Mouse (Mus musculus) embryonic facial prominence, embryonic 10.5 days (tissue): ENCODE measurements around the gene Trh. TPM values are rescaled to one million over a fixed set of nuclear protein-coding genes. Genes with fewer than 3 reads are reported as not detected.

Experiments
- DNase-seq: peaks from one replicate; pipeline ENCODE4 v3.0.0-alpha.2; 2017; ENCODE audit warnings: low spot score
- H3K27ac ChIP-seq: fragments of 300-500 bp; sonication (generic); replicated peaks from 2 replicates; pipeline ENCODE4 v1.5.1; 2016; ENCODE audit warnings: mild to moderate bottlenecking
- H3K27me3 ChIP-seq: fragments of 300-500 bp; sonication (generic); replicated peaks from 2 replicates; pipeline ENCODE4 v1.6.1; 2016; ENCODE audit warnings: low read depth, mild to moderate bottlenecking; ENCODE audit not compliant: poor library complexity, severe bottlenecking
- H3K36me3 ChIP-seq: fragments of 300-500 bp; sonication (generic); replicated peaks from 2 replicates; pipeline ENCODE4 v1.6.1; 2016; ENCODE audit warnings: mild to moderate bottlenecking, moderate library complexity
- H3K4me1 ChIP-seq: fragments of 300-500 bp; sonication (generic); 2 replicates; pipeline ENCODE4 v1.6.1; 2016
- H3K4me3 ChIP-seq: fragments of 300-500 bp; sonication (generic); 2 replicates; pipeline ENCODE4 v1.5.1; 2016; ENCODE audit warnings: mild to moderate bottlenecking, moderate library complexity
- H3K9me3 ChIP-seq: fragments of 300-500 bp; sonication (generic); 2 replicates; pipeline ENCODE4 v1.6.1; 2016; ENCODE audit warnings: mild to moderate bottlenecking
- WGBS: fragments of 180-500 bp; shearing (Covaris S2); methylation state at CpG from one replicate; pipeline ENCODE4 v1.1.7; 2016; 5-methylcytosine and 5-hydroxymethylcytosine counted together
- polyA plus RNA-seq: library from polyadenylated mRNA; unstranded; fragments of >200 nt; fragmentation: Nextera tagmentation; extraction: Ambion mirVana; gene quantifications from 2 replicates; pipeline ENCODE4 v1.2.1, GENCODE M21; 2016

Trh gene
- 0.45 and 1.2 TPM in 2 replicates for polyA plus RNA-seq

DNA sequence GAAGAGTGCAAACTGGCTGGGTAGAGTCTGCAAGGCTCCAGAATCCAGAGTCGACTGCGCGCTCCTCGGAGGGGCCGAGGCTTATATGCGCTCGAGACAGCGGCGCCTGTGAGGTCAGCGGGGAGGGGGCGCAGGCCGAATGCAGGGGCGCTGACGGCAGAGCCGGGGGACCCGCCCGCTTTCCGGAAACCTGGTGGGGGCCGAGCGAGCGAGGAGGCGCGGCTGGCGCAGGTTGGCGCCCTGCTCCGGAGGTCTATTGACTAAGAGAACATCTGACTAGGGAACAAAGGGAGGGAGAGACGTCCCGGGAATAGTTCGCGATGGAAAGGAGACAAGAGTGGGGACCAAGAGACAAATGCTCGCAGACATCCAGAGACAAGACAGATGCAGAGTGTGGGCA, at the start of gene Trh:
TSS of gene Trh (minus strand) at position 60 of the 400 bp plus-strand sequence.
- under 1% methylated on average over 31 of the region's 31 CpGs for WGBS
- DNase-seq: peak; percentile 54
- Histone ChIP-seq H3K9me3 (no peaks in the 10 kb centered on the region), H3K4me3 (peak within 1 kb of the TSS; percentile 58), H3K36me3 (no peaks in the 10 kb centered on the region), H3K27ac (peak within 1 kb of the TSS; percentile 67), H3K27me3 (peaks cover 72% of the 10 kb centered on the region), H3K4me1 (peaks cover 25% of the 10 kb centered on the region)

DNA sequence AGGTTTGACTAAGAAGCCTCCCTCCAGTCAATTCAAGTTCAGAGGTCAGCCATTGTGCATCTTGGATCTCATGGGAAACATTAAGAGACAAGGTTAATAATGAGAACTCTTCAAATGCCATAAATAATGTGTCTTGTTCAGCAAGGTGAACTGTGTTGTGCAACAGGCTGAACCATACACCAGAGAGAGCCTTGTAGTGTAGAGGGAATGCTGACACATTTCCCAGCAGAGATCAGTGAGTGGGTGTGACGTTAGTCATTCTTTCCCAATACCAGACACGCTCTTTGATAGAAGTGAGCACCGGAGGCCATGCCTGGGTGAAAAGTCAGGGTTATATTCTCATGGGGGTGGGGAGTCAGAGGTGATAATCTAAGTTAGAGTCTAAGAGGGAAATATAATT, 46.4 kb upstream of the Trh start:
- H3K4me1 ChIP-seq: no peaks in the 10 kb centered on the region
- H3K4me3 ChIP-seq: no peak overlapping the region
- WGBS: 88% methylated on average over 3 of the region's 3 CpGs
- no peaks in the 10 kb centered on the region for H3K27me3 ChIP-seq
- no peak for DNase-seq
- H3K27ac ChIP-seq: no peak overlapping the region
- no peaks in the 10 kb centered on the region for H3K36me3 ChIP-seq
- H3K9me3 ChIP-seq: no peaks in the 10 kb centered on the region

DNA sequence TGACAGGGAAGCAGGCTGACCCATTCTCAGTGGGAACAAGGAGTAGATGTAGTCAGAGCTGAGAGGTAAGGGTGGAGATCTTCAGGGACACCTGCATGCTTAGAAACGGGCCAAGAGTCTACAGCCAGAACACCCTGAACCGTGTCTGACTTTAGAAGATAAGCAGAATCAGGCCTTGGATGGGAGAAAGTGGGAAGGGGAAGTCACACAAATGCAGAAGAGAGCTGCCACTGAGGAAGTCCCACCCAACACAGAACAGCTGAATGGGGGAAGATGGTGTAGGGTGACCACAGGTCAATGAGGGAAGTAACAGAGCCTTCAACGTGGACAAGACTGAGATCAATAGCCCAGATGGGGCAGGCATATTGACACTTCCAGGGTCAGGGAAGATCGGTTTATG, 42.4 kb upstream of the Trh start:
- Histone ChIP-seq H3K36me3 (no peaks in the 10 kb centered on the region), H3K27me3 (no peaks in the 10 kb centered on the region), H3K4me1 (no peaks in the 10 kb centered on the region), H3K4me3 (no peak overlapping the region), H3K27ac (no peak overlapping the region), H3K9me3 (no peaks in the 10 kb centered on the region)
- WGBS: 59% methylated on average over 4 of the region's 4 CpGs
- DNase-seq: no peak

DNA sequence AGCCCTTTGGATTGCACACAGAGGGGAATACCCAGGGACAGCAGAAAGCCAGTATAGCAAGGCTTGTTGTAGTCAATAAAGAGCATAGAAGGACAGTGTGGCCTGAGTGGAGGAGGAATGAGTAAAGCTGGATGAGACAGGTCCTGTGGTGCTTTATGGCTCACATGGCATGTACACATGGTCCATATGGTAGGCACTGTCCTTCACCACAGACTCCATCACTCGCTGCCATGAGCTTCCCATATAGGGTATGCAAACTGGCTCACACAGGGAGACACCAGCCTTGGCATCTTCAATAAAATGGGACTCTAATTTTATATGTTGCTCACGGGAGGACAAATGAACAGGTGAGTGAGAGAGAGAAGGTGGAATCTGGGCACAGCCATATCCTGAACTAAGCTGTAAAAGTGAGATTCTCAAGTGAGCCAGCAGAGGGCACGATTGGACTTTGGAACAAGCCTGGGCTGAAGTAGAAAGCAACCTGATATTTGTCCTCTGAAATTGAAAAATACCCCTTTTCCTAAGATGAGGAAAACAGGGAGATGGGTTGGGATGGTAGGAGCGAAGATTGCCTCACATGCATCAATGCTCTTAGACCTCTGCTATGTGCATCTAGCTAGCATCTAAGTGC, 41.9 kb upstream of the Trh start:
- H3K27ac ChIP-seq: no peak overlapping the region
- no peaks in the 10 kb centered on the region for H3K27me3 ChIP-seq
- peak; percentile 64 for DNase-seq
- no peaks in the 10 kb centered on the region for H3K9me3 ChIP-seq
- no peak overlapping the region for H3K4me3 ChIP-seq
- no peaks in the 10 kb centered on the region for H3K4me1 ChIP-seq
- no peaks in the 10 kb centered on the region for H3K36me3 ChIP-seq
- 41% methylated on average over 4 of the region's 4 CpGs for WGBS

DNA sequence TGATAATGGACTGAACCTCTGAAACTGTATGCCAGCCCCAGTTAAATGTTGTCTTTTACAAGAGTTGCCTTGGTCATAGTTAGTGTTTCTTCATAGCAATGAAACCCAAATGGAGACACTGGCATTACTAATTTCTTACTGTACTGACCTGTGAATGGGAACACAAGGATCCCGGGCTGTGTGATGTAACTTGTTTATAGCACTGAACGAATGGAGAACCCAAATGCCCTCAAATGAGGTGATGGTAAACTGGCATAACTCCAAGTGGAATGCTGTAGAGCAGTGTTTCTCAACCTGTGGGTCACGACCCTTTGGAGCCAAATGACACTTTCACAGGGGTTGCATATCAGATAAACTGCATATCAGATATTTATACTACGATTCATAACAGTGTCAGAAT, 41.1 kb upstream of the Trh start:
- Histone ChIP-seq H3K36me3 (no peaks in the 10 kb centered on the region), H3K4me1 (no peaks in the 10 kb centered on the region), H3K4me3 (no peak overlapping the region), H3K27me3 (no peaks in the 10 kb centered on the region), H3K9me3 (no peaks in the 10 kb centered on the region), H3K27ac (no peak overlapping the region)
- no peak for DNase-seq
- WGBS: 79% methylated on average over 4 of the region's 4 CpGs

DNA sequence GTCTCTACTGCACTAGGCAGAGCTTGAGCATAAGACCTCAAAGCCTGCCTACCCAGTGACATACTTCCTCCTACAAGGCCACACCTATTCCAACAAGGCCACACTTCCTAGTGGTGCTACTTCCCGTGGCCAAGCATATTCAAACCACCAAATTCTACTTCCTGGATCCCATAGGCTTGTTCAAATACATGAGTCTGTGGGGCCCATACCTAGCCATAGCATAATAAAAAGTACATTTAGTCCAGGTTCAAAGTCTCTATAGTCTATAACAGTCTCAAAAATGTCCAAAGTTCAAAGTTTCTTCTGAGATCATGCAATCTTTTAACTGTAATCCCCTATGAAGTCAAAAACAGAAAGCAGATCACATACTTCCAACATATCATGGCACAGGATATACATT, 32.7 kb upstream of the Trh start:
- no peaks in the 10 kb centered on the region for H3K36me3 ChIP-seq
- H3K27me3 ChIP-seq: no peaks in the 10 kb centered on the region
- DNase-seq: no peak
- peaks cover 2% of the 10 kb centered on the region; the same call in 1 of the 2 replicates for H3K4me1 ChIP-seq
- WGBS: 70% methylated on average over 1 of the region's 1 CpGs
- no peak overlapping the region for H3K27ac ChIP-seq
- no peak overlapping the region for H3K4me3 ChIP-seq
- H3K9me3 ChIP-seq: no peaks in the 10 kb centered on the region

DNA sequence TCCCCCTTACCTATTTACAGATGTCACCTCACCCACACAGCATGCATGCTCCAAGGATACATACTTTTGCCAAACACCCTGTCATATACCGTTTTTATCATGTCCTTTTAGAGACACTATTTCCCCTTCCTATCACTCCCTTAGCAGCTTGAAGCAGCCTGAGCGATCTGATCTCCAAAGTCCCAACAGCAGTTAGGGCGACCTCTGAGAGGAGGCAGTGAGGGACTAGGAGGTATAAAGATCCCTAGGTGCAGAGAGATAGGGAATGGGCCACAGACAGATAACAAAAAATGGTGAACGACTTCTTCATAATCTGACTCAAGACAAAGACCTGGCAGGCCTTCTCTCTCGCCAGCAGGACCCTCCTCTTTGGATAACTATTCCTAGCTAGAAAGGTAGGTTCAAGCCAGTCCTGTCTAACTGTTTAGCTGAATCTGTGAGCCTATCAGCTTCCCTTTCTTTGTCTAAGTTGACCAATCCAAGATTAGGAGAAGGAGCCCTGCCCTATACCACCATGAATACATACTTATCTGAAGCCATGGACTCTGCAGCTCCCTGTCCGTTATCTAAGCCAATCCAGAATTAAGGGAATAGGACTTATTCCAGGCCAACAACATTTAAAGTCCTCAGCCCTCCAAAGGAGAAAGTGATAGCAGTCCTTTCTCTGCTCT, 29.3 kb upstream of the Trh start:
- Histone ChIP-seq H3K27me3 (no peaks in the 10 kb centered on the region), H3K4me1 (peaks cover 2% of the 10 kb centered on the region; the same call in 1 of the 2 replicates), H3K4me3 (no peak overlapping the region), H3K36me3 (no peaks in the 10 kb centered on the region), H3K9me3 (no peaks in the 10 kb centered on the region), H3K27ac (no peak overlapping the region)
- WGBS: 74% methylated on average over 6 of the region's 6 CpGs
- DNase-seq: no peak

DNA sequence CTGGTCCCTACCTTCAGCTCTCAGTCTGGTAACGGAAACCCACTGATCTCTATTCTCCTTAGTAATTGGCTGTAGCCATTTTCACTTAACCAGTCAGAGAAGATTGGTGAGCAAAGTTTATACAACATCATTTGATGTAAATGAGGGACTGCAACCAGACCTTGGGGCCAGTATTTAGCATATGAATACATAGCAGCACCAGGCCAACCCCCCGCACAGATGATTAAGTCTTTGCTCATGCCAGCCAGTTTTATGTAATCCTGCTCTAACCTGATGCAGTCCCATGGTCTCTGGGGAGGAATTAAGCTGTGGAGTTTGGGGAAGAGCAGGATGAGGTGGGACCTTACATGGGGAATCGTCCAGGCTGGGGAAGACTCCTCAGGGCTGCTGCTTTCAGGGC, 28.2 kb upstream of the Trh start:
- no peak for DNase-seq
- H3K9me3 ChIP-seq: no peaks in the 10 kb centered on the region
- WGBS: 63% methylated on average over 3 of the region's 3 CpGs
- no peak overlapping the region for H3K27ac ChIP-seq
- peaks cover 2% of the 10 kb centered on the region; the same call in 1 of the 2 replicates for H3K4me1 ChIP-seq
- no peak overlapping the region for H3K4me3 ChIP-seq
- H3K36me3 ChIP-seq: no peaks in the 10 kb centered on the region
- no peaks in the 10 kb centered on the region for H3K27me3 ChIP-seq

DNA sequence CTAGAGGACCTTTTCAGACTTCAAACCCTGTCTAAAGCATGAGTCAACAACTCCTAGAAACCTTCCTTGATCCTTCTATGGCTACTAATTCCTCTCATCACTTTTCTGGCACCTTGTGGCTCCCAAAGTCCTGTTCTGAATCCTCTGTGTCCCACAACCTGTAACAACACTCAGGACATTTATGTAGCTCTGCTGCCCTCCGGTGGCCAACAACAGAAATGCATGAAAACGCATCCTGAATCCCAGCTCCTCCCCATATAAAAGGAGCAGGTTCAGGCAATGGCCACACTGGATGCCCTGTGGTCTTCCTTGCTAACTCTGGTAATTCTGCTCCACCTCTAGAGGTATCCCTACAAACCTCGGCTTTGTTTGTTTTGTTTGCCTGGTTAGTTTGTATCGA, 24.6 kb upstream of the Trh start:
- no peak overlapping the region for H3K27ac ChIP-seq
- H3K4me3 ChIP-seq: no peak overlapping the region
- no peaks in the 10 kb centered on the region for H3K27me3 ChIP-seq
- H3K4me1 ChIP-seq: peaks cover 6% of the 10 kb centered on the region
- H3K9me3 ChIP-seq: no peaks in the 10 kb centered on the region
- DNase-seq: peak; percentile 80
- WGBS: 12% methylated on average over 4 of the region's 4 CpGs
- H3K36me3 ChIP-seq: no peaks in the 10 kb centered on the region

DNA sequence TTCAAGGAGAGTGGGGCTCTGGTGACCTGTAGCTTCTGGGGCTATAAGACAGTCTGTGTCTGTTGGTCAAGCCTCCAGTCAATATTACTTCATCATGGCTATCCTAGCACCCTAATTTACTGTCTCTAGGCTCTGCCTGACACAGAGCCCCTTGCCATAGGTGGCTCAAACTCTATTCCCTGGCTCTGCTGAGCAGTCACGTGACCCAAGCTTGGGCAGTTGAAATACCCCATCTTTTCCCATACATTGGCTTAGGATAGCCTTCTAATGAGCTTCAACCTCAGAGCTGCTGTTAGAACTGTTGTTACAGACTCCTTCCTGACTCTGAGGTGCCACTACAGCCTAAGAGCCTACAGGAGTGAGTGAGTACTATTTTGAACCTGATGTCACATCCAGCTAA, 23.6 kb upstream of the Trh start:
- Histone ChIP-seq H3K27me3 (no peaks in the 10 kb centered on the region), H3K4me3 (no peak overlapping the region), H3K27ac (no peak overlapping the region), H3K9me3 (no peaks in the 10 kb centered on the region), H3K4me1 (peaks cover 15% of the 10 kb centered on the region), H3K36me3 (no peaks in the 10 kb centered on the region)
- 71% methylated on average over 1 of the region's 1 CpGs for WGBS
- no peak for DNase-seq

DNA sequence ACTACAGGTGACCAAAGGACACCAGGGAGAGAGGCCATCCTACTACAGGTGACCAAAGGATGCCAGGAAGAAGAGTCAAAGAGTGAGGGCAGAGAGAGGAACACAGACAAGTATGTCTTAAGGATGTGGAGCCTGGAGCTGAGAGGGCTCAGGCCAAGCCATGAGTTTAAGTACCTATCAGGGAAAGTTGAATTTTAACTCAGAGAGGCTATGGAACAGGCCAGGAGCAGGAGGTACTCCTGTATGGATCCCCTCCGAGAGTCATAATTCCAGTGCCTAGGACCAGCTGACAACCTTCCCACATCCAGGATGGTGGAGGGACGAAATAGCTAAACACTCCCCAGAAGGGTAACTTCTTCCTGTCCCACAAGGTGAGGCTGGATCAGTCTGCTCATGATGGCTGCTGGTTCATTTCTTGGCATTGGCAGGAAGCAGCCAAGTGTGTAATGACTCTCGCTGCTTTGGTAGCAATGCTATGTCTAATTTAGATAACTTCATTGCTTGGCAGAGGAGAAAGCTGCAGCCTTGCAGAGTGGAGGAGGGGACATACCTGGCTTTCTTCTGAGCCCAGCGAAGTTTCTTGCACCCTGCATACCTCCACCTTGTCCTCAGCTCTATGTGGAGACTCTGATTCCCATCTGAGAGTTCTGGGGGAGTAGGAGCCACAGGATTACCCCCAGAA, 16.9 kb upstream of the Trh start:
- H3K27me3 ChIP-seq: no peaks in the 10 kb centered on the region; the same call in 1 of the 2 replicates
- no peak overlapping the region for H3K4me3 ChIP-seq
- no peaks in the 10 kb centered on the region for H3K9me3 ChIP-seq
- WGBS: 75% methylated on average over 4 of the region's 4 CpGs
- peaks cover 12% of the 10 kb centered on the region for H3K4me1 ChIP-seq
- H3K36me3 ChIP-seq: no peaks in the 10 kb centered on the region
- DNase-seq: no peak
- no peak overlapping the region for H3K27ac ChIP-seq

DNA sequence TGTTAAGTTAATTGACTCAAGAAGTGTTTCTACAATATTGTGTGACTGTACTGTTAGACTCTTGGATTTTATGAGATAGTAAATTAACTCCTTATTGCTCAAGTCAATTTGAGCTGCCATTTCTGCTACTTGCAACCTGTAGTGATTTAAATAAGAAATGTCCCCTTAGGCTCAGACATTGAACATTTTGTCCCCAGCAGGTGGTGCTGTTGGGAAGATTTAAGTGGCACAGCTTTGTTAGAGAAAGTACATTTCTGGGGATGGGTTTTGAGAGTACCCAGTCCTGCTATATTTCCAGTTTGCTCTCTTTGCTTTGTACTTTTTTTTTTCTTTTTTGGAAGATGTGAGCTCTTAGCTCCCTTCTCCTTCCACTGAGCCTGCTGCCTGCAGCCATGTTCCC, 10.9 kb upstream of the Trh start:
- Histone ChIP-seq H3K4me1 (peaks cover 4% of the 10 kb centered on the region; the same call in 1 of the 2 replicates), H3K4me3 (no peak overlapping the region), H3K36me3 (no peaks in the 10 kb centered on the region), H3K27ac (no peak overlapping the region), H3K27me3 (no peaks in the 10 kb centered on the region; the same call in 1 of the 2 replicates), H3K9me3 (peaks cover 4% of the 10 kb centered on the region; the same call in 1 of the 2 replicates)
- DNase-seq: no peak
